Mouse (Mus musculus): Measurements from ENCODE around the gene Ddx5. TPM values are rescaled to one million over a fixed set of nuclear protein-coding genes. Genes with fewer than 3 reads are reported as not detected.
"Not testable (repeated sequence)": the region's sequence is repeated elsewhere in the genome, so short reads cannot be mapped to it uniquely, and the experiment has no call there.

Ddx5 gene
- polyA plus RNA-seq, 1 experiment from 2014 or later, result 394 TPM

DNA sequence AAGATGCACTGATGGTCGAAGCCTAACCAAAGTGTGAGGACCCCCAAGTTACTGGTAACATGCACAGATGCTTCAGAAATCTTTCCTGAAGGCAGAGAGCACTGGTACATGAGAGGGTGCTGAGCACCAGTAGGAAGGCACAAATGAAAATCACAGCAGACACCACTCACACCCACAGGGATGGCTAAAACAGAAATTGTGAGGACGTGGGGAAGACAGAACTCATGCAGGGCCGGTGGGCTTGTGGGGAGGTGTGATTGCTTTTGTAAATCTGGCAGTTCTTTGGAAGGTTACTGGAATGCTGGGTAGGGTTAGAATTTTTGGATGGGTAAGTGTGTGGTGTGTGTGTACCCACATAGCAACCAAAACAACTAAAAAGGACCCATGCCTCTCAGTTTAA, 28.2 kb upstream of the Ddx5 start:
- no peaks in the 10 kb centered on the region for H3K27me3 ChIP-seq (replicated peaks)
- 85% methylated on average over 3 of the region's 3 CpGs for WGBS
- H3K27ac ChIP-seq, result no peak overlapping the region
- H3K4me3 ChIP-seq, result no peak overlapping the region
- no peaks in the 10 kb centered on the region for H3K9me3 ChIP-seq
- no peak overlapping the region for H3K9ac ChIP-seq
- H3K4me1 ChIP-seq, result peaks cover 13% of the 10 kb centered on the region; the same call in 1 of the 2 replicates
- no peak overlapping the region for H3K4me2 ChIP-seq
- peaks cover 43% of the 10 kb centered on the region for H3K36me3 ChIP-seq (replicated peaks)
- ATAC-seq (replicated peaks), result no peak

DNA sequence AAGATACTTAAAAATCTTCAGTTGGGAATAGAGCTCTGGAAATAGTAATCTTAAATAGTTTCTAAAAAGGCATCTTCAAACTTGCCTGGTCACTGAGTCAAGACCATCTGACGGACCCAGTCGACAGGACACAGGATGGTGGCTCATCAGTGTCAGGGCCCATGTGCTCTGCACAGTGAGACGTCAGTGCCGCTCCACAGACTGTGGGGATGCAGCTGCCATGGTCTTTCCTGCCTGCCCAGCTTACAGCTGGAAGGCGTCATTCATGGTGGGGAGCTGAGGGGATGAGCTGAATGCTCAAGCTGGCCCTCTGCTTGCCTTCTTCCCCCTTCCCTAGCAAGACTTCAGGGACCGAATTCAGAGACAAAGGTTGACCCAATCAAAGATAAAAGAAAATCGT, 27.3 kb upstream of the Ddx5 start:
- no peak overlapping the region for H3K9ac ChIP-seq
- no peak overlapping the region for H3K27ac ChIP-seq
- H3K9me3 ChIP-seq, result no peaks in the 10 kb centered on the region
- H3K36me3 ChIP-seq (replicated peaks), result peaks cover 43% of the 10 kb centered on the region
- no peak for ATAC-seq (replicated peaks)
- WGBS, result 82% methylated on average over 7 of the region's 7 CpGs
- no peak overlapping the region for H3K4me3 ChIP-seq
- H3K4me2 ChIP-seq, result no peak overlapping the region
- no peaks in the 10 kb centered on the region for H3K27me3 ChIP-seq (replicated peaks)
- peaks cover 13% of the 10 kb centered on the region; the same call in 1 of the 2 replicates for H3K4me1 ChIP-seq

GRCm38 (mm10) chr11:106815761-106816160, 26.8 kb upstream of the Ddx5 start:
- Histone ChIP-seq H3K9ac (no peak overlapping the region), H3K9me3 (no peaks in the 10 kb centered on the region), H3K4me3 (no peak overlapping the region), H3K4me1 (peaks cover 13% of the 10 kb centered on the region; the same call in 1 of the 2 replicates), H3K27ac (no peak overlapping the region), H3K36me3 (replicated peaks) (peaks cover 43% of the 10 kb centered on the region), H3K4me2 (no peak overlapping the region), H3K27me3 (replicated peaks) (no peaks in the 10 kb centered on the region)
- WGBS, result 97% methylated on average over 2 of the region's 2 CpGs
- ATAC-seq (replicated peaks), result no peak

DNA sequence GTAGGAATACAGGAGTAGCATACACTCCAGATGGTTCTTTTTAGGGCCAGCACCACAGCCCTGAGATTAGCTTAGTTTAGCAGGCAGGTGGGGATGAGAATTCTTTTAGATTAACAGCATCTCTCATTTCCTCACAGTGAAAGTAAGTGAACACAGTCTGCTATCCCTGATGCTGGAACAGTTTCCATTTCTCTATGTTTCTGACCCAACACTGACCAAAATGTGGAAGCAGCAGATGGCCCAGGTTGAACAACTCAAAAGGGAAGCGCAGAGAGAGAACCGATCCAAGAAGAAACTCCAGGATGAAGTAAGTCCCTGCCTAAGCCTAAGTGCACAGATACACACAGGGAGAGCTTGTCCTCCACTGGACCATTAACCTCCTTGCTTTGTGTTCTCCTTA, 26.3 kb upstream of the Ddx5 start:
- no peak overlapping the region for H3K27ac ChIP-seq
- H3K27me3 ChIP-seq (replicated peaks), result no peaks in the 10 kb centered on the region
- no peak overlapping the region for H3K4me3 ChIP-seq
- H3K36me3 ChIP-seq (replicated peaks), result peaks cover 42% of the 10 kb centered on the region
- H3K4me2 ChIP-seq, result no peak overlapping the region
- ATAC-seq (replicated peaks), result no peak
- H3K9ac ChIP-seq, result no peak overlapping the region
- 98% methylated on average over 2 of the region's 2 CpGs for WGBS
- no peaks in the 10 kb centered on the region for H3K9me3 ChIP-seq
- peaks cover 13% of the 10 kb centered on the region; the same call in 1 of the 2 replicates for H3K4me1 ChIP-seq

DNA sequence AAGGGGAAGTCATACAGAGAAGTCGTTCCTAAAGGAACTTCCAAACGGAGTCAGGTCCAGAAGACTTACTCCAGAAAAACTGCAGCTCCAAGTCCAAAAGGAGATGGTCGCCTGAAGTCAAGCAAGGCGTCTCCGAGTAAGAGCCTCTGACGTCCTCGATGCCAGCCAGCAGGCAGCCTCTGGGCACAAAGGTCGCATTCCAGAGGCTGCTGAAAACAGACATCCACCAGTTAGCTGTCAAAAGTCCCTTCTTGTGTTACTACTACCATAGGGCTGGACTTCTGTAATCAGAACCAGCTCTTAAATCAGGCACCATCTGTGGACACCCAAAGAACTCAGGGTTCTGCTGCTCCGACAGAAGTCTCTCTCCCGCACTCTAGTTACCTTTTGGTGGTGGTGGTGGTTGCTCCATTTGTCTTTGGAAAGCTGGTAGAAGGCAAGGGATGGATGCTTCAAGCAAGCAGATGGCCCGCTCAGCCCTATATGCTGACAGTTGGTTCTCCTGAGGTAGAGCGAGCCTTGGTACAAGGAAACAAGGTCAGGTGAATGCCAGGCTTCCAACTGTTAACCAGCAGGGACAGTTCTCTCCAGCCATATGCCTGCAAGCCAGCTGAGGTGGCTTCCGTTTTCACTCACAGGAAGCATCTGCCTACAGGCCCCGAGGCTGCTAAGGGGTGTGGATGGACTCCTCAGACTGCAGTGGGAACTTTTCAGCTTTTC, 25.8 kb upstream of the Ddx5 start:
- Histone ChIP-seq H3K9ac (no peak overlapping the region), H3K4me1 (peaks cover 13% of the 10 kb centered on the region; the same call in 1 of the 2 replicates), H3K9me3 (no peaks in the 10 kb centered on the region), H3K36me3 (replicated peaks) (peaks cover 42% of the 10 kb centered on the region), H3K4me3 (no peak overlapping the region), H3K27me3 (replicated peaks) (no peaks in the 10 kb centered on the region), H3K27ac (no peak overlapping the region), H3K4me2 (no peak overlapping the region)
- 80% methylated on average over 14 of the region's 14 CpGs for WGBS
- ATAC-seq (replicated peaks), result no peak

- Histone ChIP-seq H3K27me3 (replicated peaks) (no peaks in the 10 kb centered on the region), H3K4me2 (no peak overlapping the region), H3K9ac (no peak overlapping the region), H3K27ac (no peak overlapping the region), H3K9me3 (no peaks in the 10 kb centered on the region), H3K36me3 (replicated peaks) (peaks cover 36% of the 10 kb centered on the region), H3K4me3 (no peak overlapping the region), H3K4me1 (no peaks in the 10 kb centered on the region)
- no peak for ATAC-seq (replicated peaks)
- WGBS, result 91% methylated on average over 7 of the region's 7 CpGs
Measured at GRCm38 (mm10) chr11:106812410-106813136, 23.6 kb upstream of the Ddx5 start.

DNA sequence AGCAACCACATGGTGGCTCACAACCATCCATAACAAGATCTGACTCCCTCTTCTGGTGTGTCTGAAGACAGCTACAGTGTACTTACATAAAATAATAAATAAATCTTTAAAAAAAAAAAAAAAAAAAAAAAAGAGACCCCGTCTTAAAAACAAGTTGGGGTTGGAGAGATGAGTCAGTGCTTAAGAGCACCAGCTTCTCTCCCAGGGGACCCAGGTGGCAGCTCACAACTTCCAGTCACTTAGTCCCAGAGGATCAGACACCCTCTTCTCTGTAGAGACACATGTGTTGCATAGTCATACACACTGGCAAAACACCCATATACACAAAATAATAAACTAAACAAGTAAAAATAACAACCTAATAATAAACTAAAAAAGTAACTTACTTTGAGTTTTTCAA, 18.5 kb upstream of the Ddx5 start:
- H3K9ac ChIP-seq; H3K4me1 ChIP-seq; H3K4me3 ChIP-seq; ATAC-seq (replicated peaks); H3K27me3 ChIP-seq (replicated peaks); H3K4me2 ChIP-seq; H3K9me3 ChIP-seq; H3K27ac ChIP-seq: not testable (repeated sequence)
- 86% methylated on average over 1 of the region's 1 CpGs for WGBS
- peaks cover 17% of the 10 kb centered on the region; the same call in 1 of the 2 replicates for H3K36me3 ChIP-seq (replicated peaks)

DNA sequence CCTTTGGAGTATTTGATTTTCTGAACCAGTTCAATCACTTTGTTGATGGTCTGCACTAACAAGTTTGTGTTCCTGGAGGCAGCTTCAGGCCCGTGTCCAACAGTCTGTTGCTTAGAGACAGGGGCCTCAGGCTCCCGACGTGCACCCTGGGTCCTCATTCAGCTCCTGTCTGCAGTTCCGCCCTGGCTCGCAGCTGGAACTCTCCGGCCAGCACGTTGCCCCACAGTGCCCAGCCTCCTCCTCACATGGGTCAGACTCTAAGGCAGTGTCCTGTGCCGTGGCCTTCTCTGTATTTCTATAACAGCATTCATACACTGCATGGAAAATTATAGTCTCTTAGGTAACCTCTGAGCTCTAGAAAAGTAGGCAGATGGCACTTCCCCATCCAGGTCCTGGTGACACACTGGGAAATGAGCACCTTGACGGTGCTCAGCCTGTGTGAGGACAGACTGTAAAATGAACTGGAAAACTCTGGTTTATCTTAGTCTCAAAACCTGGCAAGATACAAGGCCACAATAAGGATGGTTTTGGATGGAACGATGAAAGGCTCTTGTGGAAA, 13.2 kb upstream of the Ddx5 start:
- ATAC-seq (replicated peaks), result no peak
- H3K36me3 ChIP-seq (replicated peaks), result peaks cover 45% of the 10 kb centered on the region
- no peak overlapping the region for H3K9ac ChIP-seq

GRCm38 (mm10) chr11:106795679-106796078, 6.7 kb upstream of the Ddx5 start:
- H3K4me3 ChIP-seq, result no peak overlapping the region
- H3K9me3 ChIP-seq, result no peaks in the 10 kb centered on the region
- no peak for ATAC-seq (replicated peaks)
- peaks cover 55% of the 10 kb centered on the region for H3K36me3 ChIP-seq (replicated peaks)
- 81% methylated on average over 9 of the region's 9 CpGs for WGBS
- H3K27me3 ChIP-seq (replicated peaks), result no peaks in the 10 kb centered on the region
- H3K4me2 ChIP-seq, result no peak overlapping the region
- no peak overlapping the region for H3K9ac ChIP-seq
- no peak overlapping the region for H3K27ac ChIP-seq
- H3K4me1 ChIP-seq, result peaks cover under 1% of the 10 kb centered on the region

More for the DNA sequence above, 13.2 kb upstream of the Ddx5 start:
- H3K27me3 ChIP-seq (replicated peaks), result no peaks in the 10 kb centered on the region
- H3K9me3 ChIP-seq, result no peaks in the 10 kb centered on the region
- 78% methylated on average over 10 of the region's 10 CpGs for WGBS
- no peak overlapping the region for H3K27ac ChIP-seq
- H3K4me1 ChIP-seq, result no peaks in the 10 kb centered on the region
- H3K4me3 ChIP-seq, result no peak overlapping the region
- no peak overlapping the region for H3K4me2 ChIP-seq

DNA sequence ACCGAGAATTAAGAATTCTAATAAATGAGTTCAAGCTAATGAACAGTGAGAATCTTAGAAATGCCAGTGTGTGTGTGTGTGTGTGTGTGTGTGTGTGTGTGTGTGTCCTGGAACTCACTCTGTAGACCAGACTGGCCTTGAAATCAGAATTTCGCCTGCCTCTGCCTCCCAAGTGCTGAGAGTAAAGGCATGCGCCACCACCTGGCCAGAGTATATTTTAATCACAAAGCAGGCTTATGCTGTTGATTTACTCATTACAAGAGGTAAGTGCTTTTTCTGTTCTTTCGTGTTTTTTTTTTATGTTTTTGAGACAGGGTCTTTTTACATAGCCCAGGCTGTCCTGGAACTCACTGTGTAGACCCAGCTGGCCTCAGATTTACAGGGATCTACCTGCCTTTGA, 4.9 kb upstream of the Ddx5 start:
- no peak overlapping the region for H3K4me2 ChIP-seq
- WGBS, result 72% methylated on average over 4 of the region's 4 CpGs
- ATAC-seq (replicated peaks), result no peak
- no peaks in the 10 kb centered on the region for H3K9me3 ChIP-seq
- no peak overlapping the region for H3K9ac ChIP-seq
- no peaks in the 10 kb centered on the region for H3K27me3 ChIP-seq (replicated peaks)
- H3K36me3 ChIP-seq (replicated peaks), result peaks cover 41% of the 10 kb centered on the region
- H3K4me1 ChIP-seq, result peaks cover 11% of the 10 kb centered on the region
- no peak overlapping the region for H3K27ac ChIP-seq
- H3K4me3 ChIP-seq, result no peak overlapping the region

GRCm38 (mm10) chr11:106789649-106790048, 664 bp upstream of the Ddx5 start:
- Histone ChIP-seq H3K27me3 (replicated peaks) (no peaks in the 10 kb centered on the region), H3K4me1 (peaks cover 31% of the 10 kb centered on the region), H3K27ac (peak overlapping the region; percentile 99), H3K4me3 (peak overlapping the region; percentile 76), H3K9me3 (no peaks in the 10 kb centered on the region), H3K9ac (peak overlapping the region; percentile 85), H3K4me2 (peak overlapping the region; percentile 72), H3K36me3 (replicated peaks) (peaks cover 21% of the 10 kb centered on the region)
- WGBS, result 0% methylated on average over 6 of the region's 6 CpGs
- ATAC-seq (replicated peaks), result no peak

DNA sequence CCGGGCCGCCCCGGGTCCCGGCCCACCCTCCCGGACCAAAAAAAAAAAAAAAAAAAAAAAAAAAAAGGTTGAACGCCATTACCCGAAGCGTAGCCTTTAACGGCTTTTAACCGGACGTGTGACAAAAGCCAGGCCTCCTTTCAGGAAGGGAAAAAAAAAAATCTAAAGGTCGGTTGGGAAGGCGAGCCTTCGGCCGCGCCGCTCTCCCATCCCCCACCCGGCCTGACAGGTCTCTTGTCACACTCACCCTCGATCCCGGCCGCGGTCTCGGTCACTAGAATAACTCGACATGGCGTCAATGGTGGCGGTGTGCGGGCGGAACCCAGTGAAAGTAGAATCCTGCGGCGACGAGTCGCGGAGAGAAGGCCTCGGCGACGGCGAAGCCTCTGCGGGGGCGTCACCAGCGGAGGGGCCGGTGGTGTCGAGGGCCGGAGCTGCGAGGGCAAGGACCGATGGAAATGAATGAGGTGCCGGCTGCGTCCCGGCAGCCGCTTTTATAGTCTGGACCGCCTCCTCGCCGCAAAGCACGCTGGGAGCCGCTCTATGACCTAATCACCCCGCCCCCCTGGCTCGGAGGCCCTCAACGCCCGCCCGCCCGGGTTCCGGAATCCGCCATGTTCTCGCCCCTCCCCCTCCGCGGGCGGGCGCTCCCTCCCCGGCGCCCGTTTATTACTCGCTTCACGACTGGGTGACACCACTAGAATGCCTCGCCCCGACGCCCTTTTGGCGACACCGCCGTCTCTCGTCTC, 785 bp downstream of the Ddx5 start:
- peaks cover 39% of the 10 kb centered on the region for H3K4me1 ChIP-seq
- peak overlapping the region; percentile 76 for H3K4me3 ChIP-seq
- peak; percentile 88 for ATAC-seq (replicated peaks)
- H3K27me3 ChIP-seq (replicated peaks), result no peaks in the 10 kb centered on the region
- H3K4me2 ChIP-seq, result peak overlapping the region; percentile 72
- H3K9me3 ChIP-seq, result no peaks in the 10 kb centered on the region
- under 1% methylated on average over 76 of the region's 79 CpGs for WGBS
- H3K27ac ChIP-seq, result peak overlapping the region; percentile 99
- peaks cover 26% of the 10 kb centered on the region for H3K36me3 ChIP-seq (replicated peaks)
- H3K9ac ChIP-seq, result peak overlapping the region; percentile 98

All from midbrain, embryonic 15.5 days (tissue).